Mouse (Mus musculus) kidney, adult 2 months (tissue): ENCODE results near the gene 4933427D14Rik.

Experiments used
- CTCF ChIP-seq: fragments of 200-500 bp; conservative IDR thresholded peaks from 2 replicates; pipeline ENCODE4 v1.5.1; 2011; ENCODE audit warnings: low read depth, mild to moderate bottlenecking, control low read depth, low read length, moderate library complexity, mixed read lengths; ENCODE audit not compliant: insufficient read depth, insufficient read length
- POLR2A ChIP-seq: fragments of 200-500 bp; IDR thresholded peaks from one replicate; pipeline ENCODE4 v1.6.1; 2011; ENCODE audit warnings: low read depth, low read length, control low read depth

GRCm38 (mm10) chr11:72173506-72173905, 33.8 kb downstream of the 4933427D14Rik start:
- TF ChIP-seq CTCF (no peak), POLR2A (no peak)
